8 mouse cellular contexts compared by ENCODE assay signal in the genomic region with DNA sequence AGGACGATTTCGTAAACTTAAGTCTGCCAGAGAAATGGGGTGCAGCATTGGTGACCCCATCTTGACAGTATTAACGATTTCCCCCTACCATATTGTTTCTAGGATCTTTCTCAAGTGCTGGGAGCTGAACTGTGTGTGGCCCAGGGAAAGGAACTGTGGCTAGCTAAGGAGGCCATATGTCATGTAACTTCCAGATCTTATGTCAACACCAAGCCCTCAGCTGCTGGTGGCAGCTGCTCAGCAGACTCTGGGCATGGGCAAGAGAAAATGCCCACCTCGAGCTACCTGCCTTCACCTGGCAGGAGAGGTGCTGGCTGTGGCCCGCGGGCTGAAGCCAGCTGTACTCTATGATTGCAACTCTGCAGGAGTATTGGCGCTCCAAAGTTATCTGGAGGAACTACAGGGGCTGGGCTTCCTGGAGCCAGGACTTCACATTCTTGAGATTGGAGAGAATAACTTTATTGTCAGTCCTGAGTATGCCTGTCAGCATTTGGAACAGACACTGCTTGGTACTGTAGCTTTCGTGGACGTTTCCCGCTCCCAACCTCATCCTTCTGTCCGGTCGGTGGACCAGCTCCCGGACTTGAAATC. TPM values are rescaled to one million over a fixed set of nuclear protein-coding genes. Genes with fewer than 3 reads are reported as not detected.
DNase-seq lines count a peak whose midpoint lies in the region; ATAC-seq and TF ChIP-seq lines count a peak whose summit lies in the region.

No protein-coding gene starts in this region.

- peak in 1 of 2 experiments; percentile 14 for DNase-seq in cerebellum, adult 2 months
- no peak for DNase-seq in cerebellum, postnatal 36 days
- no peak for DNase-seq in liver, embryonic 14.5 days (ENCODE audit: low read depth in 3 of 3, low spot score in 3 of 3)
- no peak for DNase-seq in urinary bladder, postnatal 4 days (ENCODE audit: low spot score in 2 of 2)
- DNase-seq in left cerebral cortex, adult 9 months (ENCODE audit: low spot score in 2 of 2) = no peak
- no peak for DNase-seq in right cerebral cortex, adult 2 months (ENCODE audit: low spot score in 2 of 2)

- H3K9me3 ChIP-seq in liver, embryonic 14.5 days (ENCODE audit: control insufficient read depth, low read length) = no peaks in the 10 kb centered on the region

- H3K27ac ChIP-seq in cerebellum, adult 2 months (ENCODE audit: insufficient read depth, low read length) = no peak overlapping the region
- H3K27ac ChIP-seq in liver, embryonic 14.5 days = no peak overlapping the region

- H3K4me2 ChIP-seq in liver, embryonic 14.5 days (ENCODE audit: low read depth) = peak overlapping the region; percentile 81

- 77% methylated on average over 13 of the region's 13 CpGs for WGBS in cerebellum, adult 2 months
- 67% methylated on average over 13 of the region's 13 CpGs for WGBS in liver, embryonic 14.5 days (ENCODE audit: insufficient replicate concordance)

- TF ChIP-seq EP300 in liver, embryonic 14.5 days (IDR thresholded peaks at IDR 0.05; ENCODE audit: low read depth) = no peak

- H3K36me3 ChIP-seq in C2C12 (ENCODE audit: control insufficient read depth, insufficient read depth) = no peaks in the 10 kb centered on the region
- H3K36me3 ChIP-seq in liver, embryonic 14.5 days (replicated peaks; ENCODE audit: control insufficient read depth, insufficient read depth, low read depth) = no peaks in the 10 kb centered on the region

- no peaks in the 10 kb centered on the region for H3K79me2 ChIP-seq in C2C12 (ENCODE audit: control insufficient read depth, insufficient read depth)

- ATAC-seq in granulocyte monocyte progenitor cell, adult 5-6 weeks (replicated peaks; ENCODE audit: poor library complexity, severe bottlenecking) = peak; percentile 8; the same call in 1 of the 2 replicates
- ATAC-seq in liver, embryonic 14.5 days (ENCODE audit: insufficient read depth) = no peak

- peak overlapping the region; percentile 96 for H3ac ChIP-seq in C2C12 (ENCODE audit: control insufficient read depth, insufficient read length, low read depth)

- H3K4me3 ChIP-seq in cerebellum, adult 2 months (replicated peaks; ENCODE audit: insufficient read depth, low read depth, low read length) = peak overlapping the region; percentile 5
- H3K4me3 ChIP-seq in C2C12 (ENCODE audit: insufficient read depth, poor library complexity, severe bottlenecking) = peak overlapping the region; percentile 68
- peak overlapping the region; percentile 67 to 99 for H3K4me3 ChIP-seq in liver, embryonic 14.5 days (ENCODE audit: insufficient read depth in 1 of 2, low read depth in 2 of 2, low read length in 2 of 2)

- TF ChIP-seq CTCF in cerebellum, adult 2 months (IDR thresholded peaks at IDR 0.05; ENCODE audit: borderline replicate concordance, insufficient read depth, low read depth, low read length) = no peak
- TF ChIP-seq CTCF in C2C12 (IDR thresholded peaks at IDR 0.05; ENCODE audit: control insufficient read depth, insufficient read depth, insufficient read length) = no peak
- TF ChIP-seq CTCF in liver, embryonic 14.5 days (IDR thresholded peaks at IDR 0.05; ENCODE audit: low read depth) = no peak

- no peak for TF ChIP-seq POLR2A in cerebellum, adult 2 months (IDR thresholded peaks at IDR 0.05; ENCODE audit: borderline replicate concordance, insufficient read depth, low read length)

- H3K79me3 ChIP-seq in C2C12 (ENCODE audit: low read depth) = no peaks in the 10 kb centered on the region

- H3K4me1 ChIP-seq in cerebellum, adult 2 months (ENCODE audit: control insufficient read depth, insufficient read depth, low read length) = no peaks in the 10 kb centered on the region; the same call in 1 of the 2 replicates
- H3K4me1 ChIP-seq in liver, embryonic 14.5 days (replicated peaks; ENCODE audit: control insufficient read depth in 2 of 2, insufficient read depth in 2 of 2, low read length in 1 of 2) = peaks cover 13 to 22% of the 10 kb centered on the region in 2 experiments

- peak overlapping the region; percentile 83 for H3K9ac ChIP-seq in liver, embryonic 14.5 days (replicated peaks)

- no peaks in the 10 kb centered on the region for H3K27me3 ChIP-seq in cerebellum, adult 2 months (ENCODE audit: control insufficient read depth, insufficient read depth, low read length)
- peaks cover 2% of the 10 kb centered on the region for H3K27me3 ChIP-seq in C2C12 (ENCODE audit: control insufficient read depth, insufficient read depth, insufficient read length)
- no peaks in the 10 kb centered on the region for H3K27me3 ChIP-seq in liver, embryonic 14.5 days (ENCODE audit: control insufficient read depth, insufficient read depth, low read length)

TF ChIP-seq in C2C12, 6 proteins besides CTCF, POLR2A, EP300 and RAD21:
- TF ChIP-seq MAX (IDR thresholded peaks at IDR 0.05) (no peak), USF1 (IDR thresholded peaks at IDR 0.05; ENCODE audit: low read depth) (no peak), MYOG (IDR thresholded peaks at IDR 0.05; ENCODE audit: control insufficient read depth, extremely low read depth, insufficient read length) (no peak), FOSL1 (IDR thresholded peaks at IDR 0.05; ENCODE audit: insufficient read depth, low read length, poor library complexity, severe bottlenecking) (no peak), CEBPB (IDR thresholded peaks at IDR 0.05; ENCODE audit: low read depth) (no peak), MYOD1 (IDR thresholded peaks at IDR 0.05; ENCODE audit: control insufficient read depth, insufficient read length, low read depth) (no peak)

RNA-seq across cellular contexts. Expression of gene A130010J15Rik, which starts 6.4 kb away (rescaled TPM):
- polyA plus RNA-seq in cerebellum, adult 2 months (2012; rRNA removed) = 4.0 and 4.3 TPM in 2 replicates
- 4.1 TPM for polyA plus RNA-seq in C2C12 (2012; fragmentation: generic; extraction: Trizol)
- 6.2 and 6.7 TPM in 2 replicates for total RNA-seq in granulocyte monocyte progenitor cell, adult 5-6 weeks (2014; fragmentation: Nextera tagmentation)
- 7.0 and 13.9 TPM in 2 replicates for total RNA-seq in granulocyte monocyte progenitor cell, adult 5-6 weeks (2017)
- 2.0 and 2.3 TPM in 2 replicates for polyA plus RNA-seq in liver, embryonic 14.5 days (2012; rRNA removed)
- 3.8 and 4.5 TPM in 2 replicates for polyA plus RNA-seq in liver, embryonic 14.5 days (2014; fragmentation: Nextera tagmentation; extraction: Ambion mirVana)

RNA-seq across cellular contexts. Expression of gene Irf6, which starts 21.3 kb away (rescaled TPM):
- 0.89 and 2.0 TPM in 2 replicates for polyA plus RNA-seq in cerebellum, adult 2 months (2012; rRNA removed)
- polyA plus RNA-seq in C2C12 (2012; fragmentation: generic; extraction: Trizol) = 0.08 TPM
- not detected in 2 replicates for total RNA-seq in granulocyte monocyte progenitor cell, adult 5-6 weeks (2014; fragmentation: Nextera tagmentation)
- 0.22 TPM in 1 of 2 replicates, not detected in the other for total RNA-seq in granulocyte monocyte progenitor cell, adult 5-6 weeks (2017)
- 1.7 and 1.9 TPM in 2 replicates for polyA plus RNA-seq in liver, embryonic 14.5 days (2012; rRNA removed)
- polyA plus RNA-seq in liver, embryonic 14.5 days (2014; fragmentation: Nextera tagmentation; extraction: Ambion mirVana) = 1.5 and 3.0 TPM in 2 replicates

RNA-seq across cellular contexts. Expression of gene Traf3ip3, which starts 27.3 kb away (rescaled TPM):
- 0.79 and 0.80 TPM in 2 replicates for polyA plus RNA-seq in cerebellum, adult 2 months (2012; rRNA removed)
- 0.02 TPM for polyA plus RNA-seq in C2C12 (2012; fragmentation: generic; extraction: Trizol)
- total RNA-seq in granulocyte monocyte progenitor cell, adult 5-6 weeks (2014; fragmentation: Nextera tagmentation) = 77.4 and 94.9 TPM in 2 replicates
- 61.3 and 96.4 TPM in 2 replicates for total RNA-seq in granulocyte monocyte progenitor cell, adult 5-6 weeks (2017)
- 3.5 and 5.1 TPM in 2 replicates for polyA plus RNA-seq in liver, embryonic 14.5 days (2012; rRNA removed)
- polyA plus RNA-seq in liver, embryonic 14.5 days (2014; fragmentation: Nextera tagmentation; extraction: Ambion mirVana) = 4.2 and 4.9 TPM in 2 replicates

RNA-seq across cellular contexts. Expression of gene Lamb3, which starts 33.3 kb away (rescaled TPM):
- 3.9 and 4.1 TPM in 2 replicates for polyA plus RNA-seq in cerebellum, adult 2 months (2012; rRNA removed)
- 5.3 TPM for polyA plus RNA-seq in C2C12 (2012; fragmentation: generic; extraction: Trizol)
- 6.7 and 8.8 TPM in 2 replicates for total RNA-seq in granulocyte monocyte progenitor cell, adult 5-6 weeks (2014; fragmentation: Nextera tagmentation)
- total RNA-seq in granulocyte monocyte progenitor cell, adult 5-6 weeks (2017) = 2.9 and 3.2 TPM in 2 replicates
- 0.17 and 0.88 TPM in 2 replicates for polyA plus RNA-seq in liver, embryonic 14.5 days (2012; rRNA removed)
- 0.11 and 0.28 TPM in 2 replicates for polyA plus RNA-seq in liver, embryonic 14.5 days (2014; fragmentation: Nextera tagmentation; extraction: Ambion mirVana)

RNA-seq across cellular contexts. Expression of gene Diexf, which starts 44.2 kb away (rescaled TPM):
- polyA plus RNA-seq in cerebellum, adult 2 months (2012; rRNA removed) = 17.7 and 18.9 TPM in 2 replicates
- 10.6 TPM for polyA plus RNA-seq in C2C12 (2012; fragmentation: generic; extraction: Trizol)
- 26.3 and 40.3 TPM in 2 replicates for total RNA-seq in granulocyte monocyte progenitor cell, adult 5-6 weeks (2014; fragmentation: Nextera tagmentation)
- 21.9 and 26.1 TPM in 2 replicates for total RNA-seq in granulocyte monocyte progenitor cell, adult 5-6 weeks (2017)
- 8.5 and 9.5 TPM in 2 replicates for polyA plus RNA-seq in liver, embryonic 14.5 days (2012; rRNA removed)
- polyA plus RNA-seq in liver, embryonic 14.5 days (2014; fragmentation: Nextera tagmentation; extraction: Ambion mirVana) = 2.4 and 2.7 TPM in 2 replicates

Comparison
In these comparisons a context has a peak if more than half of its experiments do, and no peak if none do; other contexts are left out.
1. H3K4me3 ChIP-seq: peak in every context shown above with its lines; median percentile 83 in liver, embryonic 14.5 days; 68 in C2C12; 5 in cerebellum, adult 2 months.